Mouse (Mus musculus): ENCODE results near the gene Uggt2. TPM values are rescaled to one million over a fixed set of nuclear protein-coding genes. Genes with fewer than 3 reads are reported as not detected.

Uggt2 gene
- polyA plus RNA-seq, 1 experiment from 2014 or later = 36.4 TPM

- Histone ChIP-seq H3K4me1 (ENCODE audit: control insufficient read depth, insufficient read depth, low read length) (no peaks in the 10 kb centered on the region), H3K9me3 (ENCODE audit: control insufficient read depth, low read length) (no peaks in the 10 kb centered on the region), H3K27ac (ENCODE audit: low read depth, low read length) (no peak overlapping the region), H3K9ac (replicated peaks; ENCODE audit: low read depth, low read length) (no peak overlapping the region), H3K36me3 (ENCODE audit: control insufficient read depth, insufficient read depth, low read length) (no peaks in the 10 kb centered on the region), H3K4me2 (ENCODE audit: low read depth, low read length) (peak overlapping the region; percentile 29), H3K4me3 (ENCODE audit: low read depth, low read length) (peak overlapping the region; percentile 15; the same call in 1 of the 2 replicates), H3K27me3 (ENCODE audit: control insufficient read depth, insufficient read depth, low read length) (no peaks in the 10 kb centered on the region)
- peak; percentile 35; the same call in 1 of the 2 replicates for ATAC-seq (ENCODE audit: low read depth)
- 6% methylated on average over 12 of the region's 12 CpGs for WGBS
Observed at GRCm38 (mm10) chr14:119123582-119123981, 24.4 kb upstream of the Uggt2 start.

- no peaks in the 10 kb centered on the region for H3K4me1 ChIP-seq (ENCODE audit: control insufficient read depth, insufficient read depth, low read length)
- no peak overlapping the region for H3K4me2 ChIP-seq (ENCODE audit: low read depth, low read length)
- H3K9me3 ChIP-seq (ENCODE audit: control insufficient read depth, low read length) = no peaks in the 10 kb centered on the region
- H3K36me3 ChIP-seq (ENCODE audit: control insufficient read depth, insufficient read depth, low read length) = no peaks in the 10 kb centered on the region
- no peak overlapping the region for H3K4me3 ChIP-seq (ENCODE audit: low read depth, low read length)
- H3K27me3 ChIP-seq (ENCODE audit: control insufficient read depth, insufficient read depth, low read length) = no peaks in the 10 kb centered on the region
- no peak overlapping the region for H3K9ac ChIP-seq (replicated peaks; ENCODE audit: low read depth, low read length)
- WGBS = 80% methylated on average over 6 of the region's 6 CpGs
- H3K27ac ChIP-seq (ENCODE audit: low read depth, low read length) = no peak overlapping the region
- no peak for ATAC-seq (ENCODE audit: low read depth)
Observed at GRCm38 (mm10) chr14:119112558-119112957, 13.3 kb upstream of the Uggt2 start.

GRCm38 (mm10) chr14:119109776-119110218, 10.6 kb upstream of the Uggt2 start:
- Histone ChIP-seq H3K27me3 (ENCODE audit: control insufficient read depth, insufficient read depth, low read length) (no peaks in the 10 kb centered on the region), H3K4me1 (ENCODE audit: control insufficient read depth, insufficient read depth, low read length) (no peaks in the 10 kb centered on the region), H3K36me3 (ENCODE audit: control insufficient read depth, insufficient read depth, low read length) (no peaks in the 10 kb centered on the region), H3K4me2 (ENCODE audit: low read depth, low read length) (no peak overlapping the region), H3K9ac (replicated peaks; ENCODE audit: low read depth, low read length) (no peak overlapping the region), H3K4me3 (ENCODE audit: low read depth, low read length) (no peak overlapping the region), H3K9me3 (ENCODE audit: control insufficient read depth, low read length) (no peaks in the 10 kb centered on the region), H3K27ac (ENCODE audit: low read depth, low read length) (no peak overlapping the region)
- peak; percentile 38; the same call in 1 of the 2 replicates for ATAC-seq (ENCODE audit: low read depth)
- 78% methylated on average over 3 of the region's 3 CpGs for WGBS

- no peak for ATAC-seq (ENCODE audit: low read depth)
- Histone ChIP-seq H3K27ac (ENCODE audit: low read depth, low read length) (no peak overlapping the region), H3K9ac (replicated peaks; ENCODE audit: low read depth, low read length) (no peak overlapping the region), H3K27me3 (ENCODE audit: control insufficient read depth, insufficient read depth, low read length) (no peaks in the 10 kb centered on the region), H3K9me3 (ENCODE audit: control insufficient read depth, low read length) (no peaks in the 10 kb centered on the region), H3K4me1 (ENCODE audit: control insufficient read depth, insufficient read depth, low read length) (no peaks in the 10 kb centered on the region), H3K4me3 (ENCODE audit: low read depth, low read length) (no peak overlapping the region), H3K36me3 (ENCODE audit: control insufficient read depth, insufficient read depth, low read length) (no peaks in the 10 kb centered on the region), H3K4me2 (ENCODE audit: low read depth, low read length) (no peak overlapping the region)
- WGBS = 59% methylated on average over 7 of the region's 7 CpGs
Observed at GRCm38 (mm10) chr14:119108776-119109301, 9.6 kb upstream of the Uggt2 start.

GRCm38 (mm10) chr14:119107591-119107990, 8.4 kb upstream of the Uggt2 start:
- no peak overlapping the region for H3K9ac ChIP-seq (replicated peaks; ENCODE audit: low read depth, low read length)
- no peak overlapping the region for H3K4me3 ChIP-seq (ENCODE audit: low read depth, low read length)
- no peak for ATAC-seq (ENCODE audit: low read depth)
- 92% methylated on average over 8 of the region's 8 CpGs for WGBS
- no peaks in the 10 kb centered on the region for H3K9me3 ChIP-seq (ENCODE audit: control insufficient read depth, low read length)
- H3K27ac ChIP-seq (ENCODE audit: low read depth, low read length) = no peak overlapping the region
- no peaks in the 10 kb centered on the region for H3K4me1 ChIP-seq (ENCODE audit: control insufficient read depth, insufficient read depth, low read length)
- H3K27me3 ChIP-seq (ENCODE audit: control insufficient read depth, insufficient read depth, low read length) = no peaks in the 10 kb centered on the region
- H3K4me2 ChIP-seq (ENCODE audit: low read depth, low read length) = no peak overlapping the region
- H3K36me3 ChIP-seq (ENCODE audit: control insufficient read depth, insufficient read depth, low read length) = no peaks in the 10 kb centered on the region

GRCm38 (mm10) chr14:119099570-119099891, 301 bp upstream of the Uggt2 start:
- H3K4me1 ChIP-seq (ENCODE audit: control insufficient read depth, insufficient read depth, low read length) = peaks cover 10% of the 10 kb centered on the region; the same call in 1 of the 2 replicates
- ATAC-seq (ENCODE audit: low read depth) = peak; percentile 86; the same call in 1 of the 2 replicates
- H3K4me3 ChIP-seq (ENCODE audit: low read depth, low read length) = peak overlapping the region; percentile 84
- peak overlapping the region; percentile 82 for H3K4me2 ChIP-seq (ENCODE audit: low read depth, low read length)
- WGBS = 0% methylated on average over 13 of the region's 13 CpGs
- no peaks in the 10 kb centered on the region for H3K9me3 ChIP-seq (ENCODE audit: control insufficient read depth, low read length)
- peak overlapping the region; percentile 84 for H3K27ac ChIP-seq (ENCODE audit: low read depth, low read length)
- no peaks in the 10 kb centered on the region for H3K27me3 ChIP-seq (ENCODE audit: control insufficient read depth, insufficient read depth, low read length)
- no peaks in the 10 kb centered on the region for H3K36me3 ChIP-seq (ENCODE audit: control insufficient read depth, insufficient read depth, low read length)
- H3K9ac ChIP-seq (replicated peaks; ENCODE audit: low read depth, low read length) = peak overlapping the region; percentile 84

- H3K9ac ChIP-seq (replicated peaks; ENCODE audit: low read depth, low read length) = no peak overlapping the region
- H3K9me3 ChIP-seq (ENCODE audit: control insufficient read depth, low read length) = no peaks in the 10 kb centered on the region
- H3K4me1 ChIP-seq (ENCODE audit: control insufficient read depth, insufficient read depth, low read length) = no peaks in the 10 kb centered on the region
- H3K27me3 ChIP-seq (ENCODE audit: control insufficient read depth, insufficient read depth, low read length) = no peaks in the 10 kb centered on the region
- 83% methylated on average over 1 of the region's 1 CpGs for WGBS
- no peak overlapping the region for H3K27ac ChIP-seq (ENCODE audit: low read depth, low read length)
- no peak for ATAC-seq (ENCODE audit: low read depth)
- H3K36me3 ChIP-seq (ENCODE audit: control insufficient read depth, insufficient read depth, low read length) = peaks cover 6% of the 10 kb centered on the region; the same call in 1 of the 2 replicates
- H3K4me2 ChIP-seq (ENCODE audit: low read depth, low read length) = no peak overlapping the region
- H3K4me3 ChIP-seq (ENCODE audit: low read depth, low read length) = no peak overlapping the region
Observed at GRCm38 (mm10) chr14:119061811-119062210, 37.4 kb downstream of the Uggt2 start.

GRCm38 (mm10) chr14:119060682-119061081, 38.5 kb downstream of the Uggt2 start:
- Histone ChIP-seq H3K9me3 (ENCODE audit: control insufficient read depth, low read length) (no peaks in the 10 kb centered on the region), H3K27me3 (ENCODE audit: control insufficient read depth, insufficient read depth, low read length) (no peaks in the 10 kb centered on the region), H3K4me3 (ENCODE audit: low read depth, low read length) (no peak overlapping the region), H3K36me3 (ENCODE audit: control insufficient read depth, insufficient read depth, low read length) (peaks cover 6% of the 10 kb centered on the region; the same call in 1 of the 2 replicates), H3K4me2 (ENCODE audit: low read depth, low read length) (no peak overlapping the region), H3K27ac (ENCODE audit: low read depth, low read length) (no peak overlapping the region), H3K9ac (replicated peaks; ENCODE audit: low read depth, low read length) (no peak overlapping the region), H3K4me1 (ENCODE audit: control insufficient read depth, insufficient read depth, low read length) (no peaks in the 10 kb centered on the region)
- no peak for ATAC-seq (ENCODE audit: low read depth)
- 90% methylated on average over 2 of the region's 2 CpGs for WGBS

- Histone ChIP-seq H3K9me3 (ENCODE audit: control insufficient read depth, low read length) (no peaks in the 10 kb centered on the region), H3K4me2 (ENCODE audit: low read depth, low read length) (no peak overlapping the region), H3K27me3 (ENCODE audit: control insufficient read depth, insufficient read depth, low read length) (no peaks in the 10 kb centered on the region), H3K9ac (replicated peaks; ENCODE audit: low read depth, low read length) (no peak overlapping the region), H3K4me3 (ENCODE audit: low read depth, low read length) (no peak overlapping the region), H3K36me3 (ENCODE audit: control insufficient read depth, insufficient read depth, low read length) (peaks cover 10% of the 10 kb centered on the region; the same call in 1 of the 2 replicates), H3K27ac (ENCODE audit: low read depth, low read length) (no peak overlapping the region), H3K4me1 (ENCODE audit: control insufficient read depth, insufficient read depth, low read length) (no peaks in the 10 kb centered on the region)
- no peak for ATAC-seq (ENCODE audit: low read depth)
- 86% methylated on average over 4 of the region's 4 CpGs for WGBS
Observed at GRCm38 (mm10) chr14:119057014-119057413, 42.2 kb downstream of the Uggt2 start.

All from neural tube, embryonic 14.5 days (tissue).